Mouse (Mus musculus) C2C12 (cell line): ENCODE data around the gene Kif24.

ENCODE experiments used
- CEBPB ChIP-seq: IDR thresholded peaks from one replicate; pipeline ENCODE4 v1.6.1; 2011; ENCODE audit warnings: low read depth, mild to moderate bottlenecking, control low read depth, moderate library complexity
- CTCF ChIP-seq: IDR thresholded peaks from one replicate; pipeline ENCODE4 v1.5.1; 2011; ENCODE audit not compliant: control insufficient read depth, insufficient read depth, insufficient read length
- MAX ChIP-seq: IDR thresholded peaks from one replicate; pipeline ENCODE4 v1.6.1; 2011; ENCODE audit warnings: mild to moderate bottlenecking, control low read depth
- MYOD1 ChIP-seq: IDR thresholded peaks from one replicate; pipeline ENCODE4 v1.6.1; 2011; ENCODE audit warnings: low read depth; ENCODE audit not compliant: control insufficient read depth, insufficient read length
- USF1 ChIP-seq: IDR thresholded peaks from one replicate; pipeline ENCODE4 v1.6.1; 2011; ENCODE audit warnings: low read depth, mild to moderate bottlenecking, control low read depth, moderate library complexity

GRCm38 (mm10) chr4:41347839-41348238 is 116.8 kb downstream of the Kif24 start:
- TF ChIP-seq CTCF: no peak
- TF ChIP-seq MYOD1: no peak
- no peak for TF ChIP-seq CEBPB
- no peak for TF ChIP-seq MAX
- TF ChIP-seq USF1: no peak
